Mouse (Mus musculus) liver, embryonic 14.5 days (tissue): ENCODE results near the gene Tmem151b.

ENCODE experiments used
- CTCF ChIP-seq: IDR thresholded peaks from 2 replicates; pipeline ENCODE4 v1.5.1; 2016; ENCODE audit warnings: antibody characterized with exemption, low read depth, control low read depth
- EP300 ChIP-seq: IDR thresholded peaks from 2 replicates; pipeline ENCODE4 v1.6.1; 2016; ENCODE audit warnings: antibody characterized with exemption, low read depth

GRCm38 (mm10) chr17:45557246-45557824, 7.9 kb upstream of the Tmem151b start:
- no peak for TF ChIP-seq EP300
- TF ChIP-seq CTCF = no peak
